Mouse (Mus musculus) forelimb bud, embryonic 11.5 days (tissue): ENCODE data around the gene Erh.

ENCODE experiments used
- DNase-seq: peaks from one replicate; pipeline ENCODE4 v3.0.0-alpha.2; 2012; ENCODE audit warnings: low read depth, low spot score

The Erh gene

DNA sequence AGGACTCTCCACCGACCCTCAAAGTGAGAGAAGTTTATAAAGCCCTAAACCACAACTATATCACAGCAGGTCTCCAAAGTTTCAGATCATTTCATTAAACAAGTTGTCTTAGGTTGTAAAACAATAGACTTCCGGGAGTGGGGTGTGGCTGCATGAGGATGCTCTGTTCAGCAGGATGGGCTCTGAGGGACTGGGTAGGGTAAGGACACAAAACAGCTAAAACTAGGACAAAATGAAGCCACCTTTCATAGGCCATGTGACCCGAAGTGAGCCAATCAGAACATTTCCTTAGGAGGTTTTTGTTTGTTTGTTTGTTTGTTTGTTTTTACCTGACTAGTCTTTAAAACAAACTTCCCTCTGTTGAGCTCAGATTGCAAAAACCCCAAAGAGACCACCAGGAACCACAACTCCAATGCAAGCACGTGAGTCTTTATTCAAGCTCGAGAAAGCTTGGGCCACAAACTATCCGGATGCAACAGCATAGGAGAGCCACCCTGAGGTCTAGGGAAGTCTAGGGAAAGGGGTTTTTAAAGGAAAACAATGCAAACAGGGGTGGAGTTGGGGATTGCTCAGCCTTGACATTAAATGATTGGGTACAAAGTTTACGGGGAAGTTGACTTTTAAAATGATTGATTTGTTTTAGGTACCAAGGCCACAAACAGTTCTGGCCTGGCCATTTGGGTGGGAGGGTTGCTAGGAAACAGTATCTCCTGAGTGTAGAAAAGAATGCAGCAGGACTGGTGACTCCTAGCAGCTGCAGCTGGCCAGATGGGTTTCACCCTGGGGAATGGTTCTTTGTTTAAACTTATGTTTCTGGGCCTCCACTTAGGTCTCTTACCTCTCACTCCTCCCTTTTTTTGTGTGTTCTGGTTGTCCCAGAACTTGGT is 28.5 kb downstream of the Erh start:
- DNase-seq = peak; percentile 11

DNA sequence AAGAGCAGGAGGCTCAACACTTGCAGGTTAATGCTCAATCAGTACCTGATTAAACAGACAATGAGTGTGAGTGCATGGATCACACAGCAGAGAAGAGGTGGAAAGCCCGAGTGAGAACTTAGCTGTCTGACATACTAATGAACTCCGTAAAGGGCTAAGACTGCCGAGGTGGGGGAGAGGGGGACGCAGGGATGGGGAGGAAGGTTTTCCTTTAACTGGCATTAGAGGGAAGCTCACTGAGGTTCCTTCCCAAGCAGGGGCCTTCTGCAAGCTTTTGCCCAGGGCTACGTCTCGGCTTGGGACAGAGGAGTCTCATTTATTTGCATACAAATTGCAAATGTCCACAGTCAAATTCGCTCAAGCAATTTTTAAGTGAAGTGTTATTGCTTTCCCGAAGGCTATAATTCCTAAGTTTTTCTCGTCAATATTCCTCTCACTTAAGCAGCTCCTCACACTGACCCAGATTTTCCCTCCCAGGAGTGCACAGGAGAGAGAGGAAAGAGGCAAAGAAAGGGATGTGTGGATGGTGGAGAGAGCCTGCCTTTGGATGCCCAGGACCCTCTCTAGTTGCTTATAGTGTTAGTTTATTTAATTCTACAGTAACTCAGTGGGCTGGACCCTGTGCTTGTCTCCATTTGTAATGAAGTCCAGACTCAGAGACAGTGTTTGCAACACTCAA is 31.9 kb downstream of the Erh start:
- no peak for DNase-seq

DNA sequence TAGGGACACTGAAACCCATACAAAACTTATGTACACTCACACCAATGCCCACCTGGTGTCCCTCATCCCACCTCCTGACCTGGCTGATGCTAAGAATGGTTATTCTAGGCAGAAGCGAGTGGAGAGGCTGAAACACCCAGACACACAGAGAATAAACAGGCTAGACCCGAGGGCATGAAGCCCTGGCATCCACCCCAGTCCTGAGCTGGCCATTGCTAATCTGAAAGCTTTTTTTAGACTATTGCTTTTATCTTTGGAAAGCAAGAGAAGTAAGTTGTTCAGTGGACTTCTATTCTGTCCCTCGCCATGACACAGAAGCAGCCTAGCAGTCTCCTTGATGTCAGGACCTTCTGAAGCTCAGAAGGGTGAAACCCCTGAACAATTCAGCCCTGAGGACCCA is 34.2 kb downstream of the Erh start:
- DNase-seq = no peak

DNA sequence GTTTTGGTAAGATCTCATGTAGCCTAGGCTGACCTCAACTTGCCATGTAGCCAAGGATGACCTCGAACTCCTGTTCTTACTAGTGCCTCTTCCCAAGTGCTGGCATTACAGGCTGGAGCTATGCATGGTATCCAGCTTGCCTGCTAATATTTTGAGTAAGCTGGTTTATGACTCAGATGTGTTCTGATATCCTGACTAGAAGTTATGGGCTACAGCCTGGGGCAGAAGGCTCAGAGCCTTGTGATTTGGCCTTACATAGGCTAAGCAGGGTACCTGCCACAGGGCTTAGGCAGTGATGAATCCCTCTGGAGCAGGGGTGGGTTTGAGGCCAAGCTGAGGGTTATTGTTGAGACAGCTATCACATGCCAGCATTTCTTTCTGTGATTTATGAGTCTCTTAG is 35.6 kb downstream of the Erh start:
- no peak for DNase-seq

DNA sequence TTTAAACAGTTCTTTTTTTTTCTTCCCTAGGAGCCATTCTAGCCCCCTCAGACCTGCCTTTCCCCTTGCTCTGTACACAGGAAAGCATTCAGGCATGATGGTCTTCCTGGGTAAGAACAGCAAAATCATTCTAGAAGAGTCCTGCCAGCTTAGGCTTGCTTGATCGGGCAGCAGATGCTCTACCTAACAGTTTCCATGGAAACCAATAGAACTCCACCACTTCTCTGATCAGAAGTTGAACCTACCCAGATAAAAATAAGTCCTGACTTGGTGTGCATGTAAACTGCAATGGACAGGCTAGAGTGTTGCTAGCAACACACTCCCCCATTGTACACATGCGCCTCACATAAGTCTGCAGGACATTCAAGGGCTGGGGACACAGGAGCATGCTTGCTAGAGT is 39.9 kb downstream of the Erh start:
- no peak for DNase-seq

DNA sequence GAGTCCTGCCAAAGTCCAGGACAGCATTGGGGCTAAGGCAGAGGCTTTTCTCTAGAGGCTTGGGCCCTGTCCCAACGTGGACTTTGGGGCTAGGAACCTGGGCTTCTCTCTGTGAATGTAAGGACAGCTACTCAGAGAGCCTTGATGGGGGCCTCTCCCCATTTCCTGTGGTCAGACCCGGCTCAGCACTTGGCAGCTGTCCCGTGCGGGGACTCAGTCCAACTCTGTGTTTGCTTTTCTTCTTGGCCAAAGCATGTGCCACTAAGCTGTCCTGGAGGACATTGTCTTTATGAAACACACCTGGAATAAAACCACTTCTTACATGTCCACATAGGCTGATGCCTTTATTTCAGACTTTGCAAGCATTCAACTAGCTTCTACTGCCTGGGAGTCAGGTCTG is 40.6 kb downstream of the Erh start:
- no peak for DNase-seq

DNA sequence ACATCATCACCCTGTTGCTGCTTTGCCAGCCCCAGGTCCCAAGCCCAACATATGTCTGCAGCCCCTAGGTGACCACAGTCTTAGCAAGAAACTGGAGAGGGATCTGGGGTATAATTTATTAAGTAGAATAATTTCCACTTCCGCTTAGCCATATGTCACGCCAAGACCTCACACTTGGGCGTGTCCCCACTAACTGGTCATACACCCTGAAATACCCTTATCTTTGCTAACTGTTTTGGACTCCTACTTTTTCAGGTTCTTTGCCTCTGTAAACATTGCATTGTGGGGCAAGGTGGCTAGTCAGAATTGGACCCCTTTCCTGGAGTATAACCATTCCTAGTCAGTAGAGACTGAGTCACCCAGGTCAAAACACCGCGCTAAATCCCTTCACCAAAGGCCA is 41.7 kb downstream of the Erh start:
- DNase-seq = no peak

DNA sequence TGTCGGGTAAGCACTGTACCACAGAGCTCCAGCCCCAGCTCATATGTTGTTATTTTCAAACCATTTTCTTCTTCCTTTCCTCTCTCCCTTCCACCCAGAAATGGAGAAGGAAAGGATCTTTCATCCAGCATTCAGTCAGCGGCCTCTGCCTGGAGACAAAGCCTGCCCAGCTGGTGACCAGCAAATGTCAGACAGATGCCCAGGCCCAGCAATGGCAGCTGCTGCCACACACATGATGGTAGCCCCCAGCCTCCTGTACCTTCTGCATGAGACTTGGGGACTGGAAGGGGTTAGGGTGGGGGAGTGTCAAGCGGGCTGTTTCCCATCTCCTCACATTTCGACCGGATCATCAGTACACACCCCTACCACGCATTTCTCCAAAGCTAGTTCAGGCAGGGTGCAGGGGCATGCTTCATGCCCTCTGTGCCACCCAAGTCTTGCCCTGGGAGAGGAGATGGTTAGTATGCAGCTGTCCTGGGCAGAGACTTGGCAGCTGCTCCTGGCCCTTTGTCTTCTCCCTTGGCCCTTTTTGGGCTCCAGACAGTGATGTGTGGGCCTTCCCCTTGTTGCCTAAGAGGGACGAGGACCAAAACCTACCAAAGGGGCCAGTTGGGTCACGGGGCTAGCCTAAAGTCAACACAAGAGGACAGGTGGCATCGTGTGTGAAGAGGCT is 42.4 kb downstream of the Erh start:
- DNase-seq = no peak

DNA sequence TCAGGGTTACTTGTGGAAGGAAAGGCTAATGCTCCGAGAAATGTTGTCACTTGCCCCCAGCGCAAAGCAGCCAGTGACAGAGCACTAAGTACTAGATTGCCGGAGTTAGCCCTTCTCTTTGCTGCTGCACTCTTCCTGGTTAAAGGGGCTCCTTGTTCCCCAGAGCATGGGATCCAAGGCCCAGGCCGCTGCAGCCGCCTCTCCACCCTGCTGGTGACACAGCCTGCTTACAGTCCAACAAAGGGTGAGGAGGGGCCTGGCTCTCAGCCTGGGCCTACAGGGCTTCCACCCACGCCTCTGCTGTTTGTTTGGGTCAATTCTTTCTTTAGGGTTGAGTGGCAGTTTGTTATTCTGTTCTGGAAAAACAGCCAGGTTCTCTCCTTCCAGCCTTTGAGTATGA is 45.4 kb downstream of the Erh start:
- DNase-seq = no peak

DNA sequence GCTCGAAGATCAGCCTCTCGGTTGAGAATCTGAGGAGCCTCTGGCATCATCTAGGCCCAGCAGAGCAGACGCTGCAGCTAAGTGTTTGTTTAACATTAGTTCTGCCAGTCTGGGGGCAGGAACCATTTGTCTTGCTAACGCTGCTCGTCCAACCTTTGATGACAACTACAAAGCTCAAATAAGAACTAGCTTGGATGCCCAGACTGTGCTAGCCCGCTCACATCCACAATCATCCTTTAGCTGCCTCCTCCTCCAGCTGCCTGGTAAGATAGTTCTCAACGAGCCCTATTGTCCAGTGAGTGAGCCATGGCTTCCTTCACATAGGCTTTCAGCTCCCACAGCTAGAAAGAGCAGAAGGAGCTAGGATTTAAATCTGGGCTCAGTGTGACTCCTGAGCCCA is 45.9 kb downstream of the Erh start:
- DNase-seq = no peak

DNA sequence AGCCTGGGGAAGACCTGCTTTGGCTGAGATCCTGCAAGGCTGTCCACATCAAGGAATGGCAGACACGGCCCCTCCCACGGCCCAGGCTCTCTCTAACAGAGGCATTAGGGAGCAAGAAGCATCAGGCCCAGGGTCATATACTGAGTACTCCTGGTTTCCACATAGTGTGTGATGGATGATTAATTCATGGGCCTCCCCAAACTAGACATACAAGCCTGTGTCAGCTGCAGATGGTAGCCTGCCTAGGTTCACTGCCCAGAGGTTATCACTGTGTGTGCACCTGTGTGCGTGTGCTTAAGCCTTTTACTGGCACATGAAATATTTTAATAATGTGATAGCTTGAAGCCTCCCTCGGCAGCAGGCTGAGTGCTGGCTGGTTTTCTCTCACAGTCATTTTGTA is 48.2 kb downstream of the Erh start:
- DNase-seq = no peak

DNA sequence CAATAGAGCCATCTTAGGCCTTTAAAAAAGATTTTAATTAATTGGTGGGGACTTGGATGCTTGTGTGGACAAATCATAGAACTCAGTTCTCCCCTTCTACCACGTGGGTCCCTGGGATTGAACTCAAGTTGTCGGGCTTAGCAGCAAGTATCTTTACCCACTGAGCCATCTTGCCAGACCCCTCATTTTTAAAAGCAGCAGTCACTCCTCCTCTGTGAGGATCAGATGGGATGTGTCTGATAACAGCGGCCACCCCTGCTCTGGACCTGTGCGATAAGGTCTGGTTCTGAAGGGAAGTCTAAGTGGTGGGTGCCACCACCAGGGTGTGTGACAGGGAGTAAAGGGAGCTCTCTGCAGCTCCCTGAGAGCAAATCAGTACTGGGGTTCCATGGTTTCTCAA is 48.6 kb downstream of the Erh start:
- no peak for DNase-seq

DNA sequence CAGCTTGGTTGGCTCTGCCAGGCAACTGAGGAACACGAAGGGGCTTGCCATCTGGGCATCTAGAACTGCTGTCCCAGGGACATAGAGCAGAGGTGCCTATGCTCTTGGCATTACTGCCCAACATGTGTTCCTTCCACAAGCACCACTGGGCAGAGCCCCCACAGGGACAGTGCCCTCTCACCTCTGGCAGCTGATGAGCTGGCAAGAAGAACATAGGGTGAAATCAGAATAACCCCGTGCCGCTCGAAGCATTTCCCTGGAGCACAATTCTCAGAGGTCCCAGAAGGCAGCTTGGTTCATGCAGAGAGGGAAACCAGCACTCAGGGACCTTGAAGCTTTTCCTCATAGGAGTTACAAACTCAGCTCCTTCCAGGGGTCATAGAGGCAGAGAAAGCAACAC is 49.4 kb downstream of the Erh start:
- DNase-seq = no peak

DNA sequence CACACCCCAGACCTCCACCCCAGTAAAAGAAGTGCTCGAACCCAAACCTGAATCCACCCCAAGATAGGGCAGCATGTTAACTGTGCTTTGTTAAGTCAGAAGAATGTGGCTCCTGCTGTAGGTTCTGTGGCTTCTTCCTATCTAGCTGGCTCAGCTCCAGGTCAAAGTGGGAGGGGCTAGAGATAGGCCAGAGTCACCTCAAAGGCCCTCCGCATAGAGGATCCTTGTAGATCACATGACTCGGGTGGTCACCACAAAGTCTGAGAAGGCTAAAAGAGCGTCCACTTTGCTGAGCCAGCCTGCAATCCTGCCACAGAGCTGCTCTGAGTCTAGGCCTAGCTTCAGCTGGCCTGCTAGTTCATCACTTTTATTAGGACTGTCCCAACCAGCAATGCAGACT is 50.0 kb downstream of the Erh start:
- no peak for DNase-seq

DNA sequence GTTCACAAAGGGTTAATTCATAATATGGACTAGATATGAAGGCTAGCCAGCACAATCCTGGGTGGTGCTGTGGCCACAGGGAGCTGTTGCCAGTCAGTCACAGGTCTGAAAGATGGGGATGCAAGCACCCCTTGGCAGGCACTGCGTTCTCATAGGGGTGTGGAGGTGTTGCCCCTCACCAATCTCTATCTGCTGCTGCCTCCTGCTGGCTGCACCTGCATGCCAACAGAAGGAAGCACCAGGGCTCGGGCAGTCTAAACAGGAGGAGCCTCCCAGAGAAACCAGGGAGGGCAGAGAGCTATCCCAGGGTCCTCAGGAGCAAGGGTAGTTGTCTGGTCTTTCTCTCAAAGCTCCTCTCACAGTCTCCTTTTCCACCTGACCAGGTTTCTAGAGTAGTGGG is 59.2 kb downstream of the Erh start:
- DNase-seq = no peak
